Mouse (Mus musculus): ENCODE measurements around the gene Rfxank.

Gene Rfxank

GRCm38 (mm10) chr8:70110451-70110850 lies 28.5 kb downstream of the Rfxank start:
- in situ Hi-C loops (cut with MboI, MseI): no loop called here

GRCm38 (mm10) chr8:70104922-70105321 lies 34.0 kb downstream of the Rfxank start:
- in situ Hi-C loops (cut with MboI, MseI): no loop called here

- in situ Hi-C loops (cut with MboI, MseI): no loop called here
Observed at GRCm38 (mm10) chr8:70104506-70104905, 34.4 kb downstream of the Rfxank start.

GRCm38 (mm10) chr8:70100241-70100640 lies 38.7 kb downstream of the Rfxank start:
- in situ Hi-C loops (cut with MboI, MseI): no loop called here

- in situ Hi-C loops (cut with MboI, MseI): no loop called here
Observed at GRCm38 (mm10) chr8:70099276-70099675, 39.7 kb downstream of the Rfxank start.

GRCm38 (mm10) chr8:70092786-70093185 lies 46.2 kb downstream of the Rfxank start:
- in situ Hi-C loops (cut with MboI, MseI): no loop called here

GRCm38 (mm10) chr8:70089296-70089960 lies 49.5 kb downstream of the Rfxank start:
- in situ Hi-C loops (cut with MboI, MseI): no loop called here

GRCm38 (mm10) chr8:70087836-70088650 lies 50.9 kb downstream of the Rfxank start:
- in situ Hi-C loops (cut with MboI, MseI): no loop called here

- in situ Hi-C loops (cut with MboI, MseI): no loop called here
Observed at GRCm38 (mm10) chr8:70087237-70087636, 51.7 kb downstream of the Rfxank start.

- in situ Hi-C loops (cut with MboI, MseI): no loop called here
Observed at GRCm38 (mm10) chr8:70086151-70086550, 52.8 kb downstream of the Rfxank start.

GRCm38 (mm10) chr8:70084191-70085065 lies 54.5 kb downstream of the Rfxank start:
- in situ Hi-C loops (cut with MboI, MseI): no loop called here

- in situ Hi-C loops (cut with MboI, MseI): no loop called here
Observed at GRCm38 (mm10) chr8:70083285-70083684, 55.7 kb downstream of the Rfxank start, which contains the start of gene Hapln4. Hapln4 (plus strand) TSS chr8:70083457.

- in situ Hi-C loops (cut with MboI, MseI): no loop called here
Observed at GRCm38 (mm10) chr8:70081976-70082375, 57.0 kb downstream of the Rfxank start.

Data from regulatory T cell (primary cell).